Mouse (Mus musculus) cerebellum, adult 18-20 months (tissue): ENCODE results near the gene Map3k12.
A peak's percentile ranks its signal among the peaks of the same experiment; 100 is the strongest.

Source experiments
- DNase-seq, 2 experiments: peaks; one replicate each; pipeline ENCODE4 v3.0.0; 2021

Gene Map3k12

DNA sequence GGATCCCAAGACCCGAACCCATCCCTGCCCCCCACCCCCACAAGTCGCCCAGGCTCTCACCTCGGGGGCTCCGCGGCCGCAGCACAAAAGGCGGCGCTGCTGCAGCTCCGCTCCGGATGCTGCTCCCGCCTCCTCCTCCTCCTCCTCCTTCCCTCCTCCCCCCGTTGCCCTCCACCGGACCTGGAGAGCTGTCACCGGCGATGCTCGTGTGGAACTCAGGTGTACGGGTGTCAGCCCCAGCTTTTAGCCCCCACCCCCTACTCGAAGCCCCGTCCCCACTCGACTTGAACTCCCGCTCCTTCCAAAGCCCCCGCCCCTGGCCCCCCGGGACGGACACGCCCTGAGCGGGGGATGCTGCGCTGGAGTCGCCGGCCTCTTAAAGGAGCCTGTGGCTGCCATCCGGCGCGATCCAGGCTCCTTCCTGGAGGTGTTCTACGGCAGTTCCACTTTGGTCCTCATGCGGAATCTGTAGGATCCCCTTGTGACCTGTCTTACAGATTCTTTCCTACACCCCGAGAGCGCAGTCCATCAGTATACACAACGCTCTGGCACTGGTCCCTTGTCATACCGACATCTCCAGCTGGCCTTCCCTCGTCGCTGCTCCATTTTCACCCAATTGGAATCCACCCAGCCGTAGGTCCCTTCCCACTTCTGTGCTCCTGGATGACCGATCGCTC lies at the start of gene Map3k12:
Map3k12 (minus strand) TSS at position 337 of the 677 bp plus-strand sequence.
- peak; percentile 86 to 90 for DNase-seq

DNA sequence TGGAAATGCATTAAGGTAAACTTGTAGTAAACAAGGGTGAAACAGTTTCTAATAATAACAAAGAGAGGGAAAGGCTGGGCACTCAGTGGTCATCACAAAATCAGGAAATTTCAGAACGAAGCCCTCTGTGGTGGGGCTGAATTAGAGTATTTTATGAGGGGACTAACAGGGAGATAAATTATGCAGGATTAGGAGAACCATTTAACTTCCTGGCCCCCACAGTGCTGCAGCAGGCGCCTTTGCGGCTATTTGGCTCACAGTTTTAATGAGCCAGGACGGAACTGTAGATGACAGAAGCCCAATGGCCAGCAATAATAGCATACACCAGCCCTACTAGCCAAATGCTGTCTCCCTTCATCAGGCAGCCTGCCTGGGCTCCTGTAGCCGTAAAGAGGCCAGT lies 46.8 kb upstream of the Map3k12 start:
- DNase-seq: peak; percentile 41 to 47

GRCm38 (mm10) chr15:102563061-102563460 lies 46.2 kb upstream of the Map3k12 start:
- DNase-seq: no peak

DNA sequence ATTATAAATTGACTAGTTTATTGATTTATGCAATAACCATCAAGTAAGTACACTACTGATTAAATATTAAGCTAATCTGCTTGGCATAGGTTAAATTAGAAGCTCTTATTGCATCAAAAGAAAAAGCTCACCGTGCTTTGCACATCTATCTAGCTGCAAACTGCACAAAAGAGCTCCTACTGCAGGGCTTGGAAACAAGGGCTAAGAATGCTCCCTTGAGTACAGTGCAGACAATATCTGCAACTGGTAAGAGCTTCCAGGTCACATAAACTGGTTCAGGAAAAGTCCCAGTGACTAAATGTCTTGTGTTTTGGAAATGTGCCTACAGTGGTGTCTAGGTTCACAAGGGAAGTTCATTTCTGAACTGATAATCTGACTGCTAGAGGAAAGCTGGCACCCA lies 45.6 kb upstream of the Map3k12 start:
- DNase-seq: no peak

GRCm38 (mm10) chr15:102557580-102557979 lies 40.7 kb upstream of the Map3k12 start:
- DNase-seq: peak; percentile 34 to 49

- no peak for DNase-seq
Measured at GRCm38 (mm10) chr15:102555581-102555980, 38.7 kb upstream of the Map3k12 start.

- DNase-seq: no peak
Measured at GRCm38 (mm10) chr15:102552599-102552998, 35.7 kb upstream of the Map3k12 start.

- peak; percentile 90 to 92 for DNase-seq
Measured at GRCm38 (mm10) chr15:102547478-102547877, 30.6 kb upstream of the Map3k12 start.

DNA sequence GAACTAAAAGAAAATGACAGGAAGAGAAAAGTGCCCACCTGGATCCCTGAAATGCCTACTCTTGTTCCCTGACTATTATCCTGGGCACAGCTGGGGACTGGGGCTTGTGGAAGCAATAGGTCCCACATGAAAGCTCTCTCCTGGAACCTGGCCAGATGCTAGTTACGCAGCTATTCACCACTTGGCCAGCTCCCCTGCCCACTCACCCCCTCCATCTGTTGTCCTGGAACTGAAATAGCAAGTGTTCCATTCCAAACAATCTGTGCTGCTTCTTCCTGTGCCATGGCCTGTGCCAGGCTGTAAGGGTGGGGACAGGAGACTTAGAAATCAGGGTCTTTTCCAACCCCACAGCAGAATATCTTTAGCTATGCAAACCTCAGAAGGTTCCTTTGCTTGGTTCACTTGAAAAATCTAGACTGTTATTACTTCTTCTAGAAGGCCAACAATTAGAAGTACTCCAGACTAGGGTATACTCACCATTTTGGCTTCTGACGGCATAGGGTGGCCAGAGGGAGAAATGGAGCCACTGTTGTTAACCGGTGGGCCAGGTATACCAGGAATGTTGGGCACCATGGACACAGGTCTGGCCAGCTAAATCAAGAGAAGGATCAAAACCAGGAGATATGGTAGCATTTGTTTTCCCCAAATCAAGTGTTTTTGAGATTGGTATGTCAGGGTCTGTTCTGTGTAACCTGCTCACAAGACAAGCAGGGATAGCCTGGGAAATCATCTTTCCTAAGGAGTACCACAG lies 30.0 kb upstream of the Map3k12 start:
- DNase-seq: peak; percentile 98

GRCm38 (mm10) chr15:102546246-102546645 lies 29.4 kb upstream of the Map3k12 start:
- DNase-seq: no peak

DNA sequence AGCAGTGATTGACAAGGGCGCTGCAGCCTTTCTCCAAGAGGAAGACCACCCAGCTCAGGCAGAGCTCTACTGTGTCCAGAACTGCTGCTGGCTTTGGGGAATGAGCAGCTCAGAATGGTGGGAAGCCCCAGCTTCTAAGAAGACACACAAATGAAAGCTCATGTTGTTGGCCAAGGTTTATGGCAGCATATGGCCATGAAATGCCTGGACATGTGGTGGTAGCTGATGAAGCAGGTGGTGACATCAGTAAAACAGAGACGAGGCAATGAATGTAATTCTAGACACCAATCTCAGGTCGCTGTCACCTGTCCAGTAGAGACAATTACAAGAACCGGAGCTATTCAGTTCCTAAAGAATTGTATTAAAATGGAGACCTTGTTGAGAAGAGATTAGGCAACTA lies 27.9 kb upstream of the Map3k12 start:
- peak; percentile 92 to 94 for DNase-seq

GRCm38 (mm10) chr15:102533926-102534325 lies 17.1 kb upstream of the Map3k12 start:
- DNase-seq: peak in 1 of 2 experiments; percentile 17

- peak; percentile 52 to 65 for DNase-seq
Measured at GRCm38 (mm10) chr15:102532106-102532900, 15.4 kb upstream of the Map3k12 start.

GRCm38 (mm10) chr15:102531586-102531985 lies 14.7 kb upstream of the Map3k12 start:
- peak in 1 of 2 experiments; percentile 24 for DNase-seq

DNA sequence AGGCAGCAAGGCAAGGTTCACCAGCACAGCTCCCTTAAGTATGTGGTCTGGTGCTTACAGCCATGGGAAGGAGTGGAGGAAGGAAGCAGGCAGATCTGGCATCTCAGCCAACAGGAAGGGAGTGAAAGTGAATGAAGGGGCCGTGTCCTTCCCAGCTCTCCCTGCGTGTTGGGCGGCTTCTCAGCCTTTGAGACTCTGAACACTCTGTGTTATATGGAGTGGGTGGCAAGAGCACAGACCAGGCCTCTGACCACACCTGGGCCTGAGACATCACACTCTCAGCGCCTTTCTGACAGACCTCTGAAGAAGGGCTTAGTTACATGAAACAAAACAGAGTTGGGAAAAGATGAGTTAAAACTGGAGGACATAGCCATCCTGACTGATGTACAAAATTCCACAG lies 13.7 kb upstream of the Map3k12 start:
- DNase-seq: no peak

GRCm38 (mm10) chr15:102528396-102528795 lies 11.5 kb upstream of the Map3k12 start:
- DNase-seq: no peak

DNA sequence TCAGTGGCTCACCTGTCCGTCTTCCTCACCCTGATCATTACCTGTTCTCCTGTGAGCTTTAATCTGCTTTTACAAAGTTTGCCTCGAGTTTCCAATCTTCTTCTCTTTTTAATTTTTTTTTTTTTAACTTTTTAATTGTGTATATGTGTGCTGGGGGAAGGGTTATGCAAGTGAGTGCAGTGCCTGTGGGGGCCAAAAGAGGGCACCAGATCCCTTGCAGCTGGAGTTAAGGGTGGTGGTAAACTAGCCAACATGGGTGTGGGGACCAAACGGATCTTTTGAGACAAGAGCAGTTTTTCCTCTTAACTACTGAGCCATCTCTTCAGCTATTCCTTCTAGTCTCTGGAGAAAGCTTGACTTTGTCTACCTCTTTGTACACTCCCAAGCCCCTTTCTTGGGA lies 11.1 kb upstream of the Map3k12 start:
- DNase-seq: no peak

- DNase-seq: no peak
Measured at GRCm38 (mm10) chr15:102526111-102527002, 9.5 kb upstream of the Map3k12 start.

- peak; percentile 84 to 92 for DNase-seq
Measured at GRCm38 (mm10) chr15:102524892-102525485, 8.1 kb upstream of the Map3k12 start, which contains the start of gene Npff. Gene Npff, minus strand, starts transcription at chr15:102524942.

- DNase-seq: peak in 1 of 2 experiments; percentile 14
Measured at GRCm38 (mm10) chr15:102521480-102521879, 4.6 kb upstream of the Map3k12 start.

GRCm38 (mm10) chr15:102520416-102520815 lies 3.6 kb upstream of the Map3k12 start:
- DNase-seq: peak; percentile 51 to 56
